22 mouse cellular contexts compared by ENCODE assay signal in genomic region chr1:60744266-60744665, GRCm38 (mm10). TPM values are rescaled to one million over a fixed set of nuclear protein-coding genes. Genes with fewer than 3 reads are reported as not detected.
DNase-seq lines count a peak whose midpoint lies in the region; ATAC-seq and TF ChIP-seq lines count a peak whose summit lies in the region.
"Had no signal": no experiment of that assay in that cellular context is flagged by ENCODE, and none has a peak within 500 bp of the region (broad histone marks: within the 10 kb centered on the region; RNA-seq: fewer than 3 reads in every experiment).

No protein-coding gene starts in this region.

- H3K4me1 ChIP-seq in midbrain, embryonic 11.5 days (ENCODE audit: control insufficient read depth, insufficient read depth, low read length): no peaks in the 10 kb centered on the region
- H3K4me1 ChIP-seq in midbrain, postnatal 0 days (ENCODE audit: insufficient read depth, low read length): no peaks in the 10 kb centered on the region
- no peaks in the 10 kb centered on the region for H3K4me1 ChIP-seq in hindbrain, embryonic 13.5 days (replicated peaks)
- H3K4me1 ChIP-seq: embryonic facial prominence, embryonic 10.5 days; embryonic facial prominence, embryonic 12.5 days; forebrain, embryonic 12.5 days had no signal

- WGBS in midbrain, embryonic 11.5 days: 69% methylated on average over 1 of the region's 1 CpGs
- 67% methylated on average over 1 of the region's 1 CpGs for WGBS in midbrain, postnatal 0 days
- WGBS in hindbrain, embryonic 13.5 days: 86% methylated on average over 1 of the region's 1 CpGs

- H3K27me3 ChIP-seq in midbrain, embryonic 11.5 days (ENCODE audit: control insufficient read depth, insufficient read depth, low read length): no peaks in the 10 kb centered on the region
- H3K27me3 ChIP-seq in midbrain, postnatal 0 days (ENCODE audit: insufficient read depth, low read length): no peaks in the 10 kb centered on the region
- H3K27me3 ChIP-seq in hindbrain, embryonic 13.5 days: 0 out of 2 replicates have a peak, but pooled peaks cover 3% of the 10 kb centered on the region
- H3K27me3 ChIP-seq: embryonic facial prominence, embryonic 12.5 days; forebrain, embryonic 12.5 days had no signal

- peak; percentile 45 for DNase-seq in midbrain, embryonic 11.5 days (ENCODE audit: low spot score, missing footprints)
- DNase-seq in midbrain, postnatal 0 days (ENCODE audit: low spot score): no peak
- peak; percentile 53 for DNase-seq in 416B (ENCODE audit: low read depth)
- DNase-seq in induced T-regulatory cell, adult 2 months (ENCODE audit: low read depth): peak; percentile 60
- DNase-seq in naive thymus-derived CD4-positive, alpha-beta T cell, adult 2 months (ENCODE audit: low read depth): peak; percentile 44
- no peak for DNase-seq in urinary bladder, adult 2 months (ENCODE audit: low spot score)
- DNase-seq: adrenal gland, adult 2 months; adrenal gland, postnatal 10 days; adrenal gland, postnatal 25 days; cerebellum, adult 11-12 months; cerebellum, adult 2 months; cerebellum, adult 9-10 months; cerebellum, postnatal 10 days; cerebellum, postnatal 25 days had no signal

- no peak for TF ChIP-seq CTCF in midbrain, postnatal 0 days (IDR thresholded peaks at IDR 0.05)

- H3K9me3 ChIP-seq in midbrain, embryonic 11.5 days (ENCODE audit: control insufficient read depth, low read length): no peaks in the 10 kb centered on the region
- no peaks in the 10 kb centered on the region for H3K9me3 ChIP-seq in midbrain, postnatal 0 days (ENCODE audit: low read length)
- H3K9me3 ChIP-seq in hindbrain, embryonic 13.5 days: no peaks in the 10 kb centered on the region
- H3K9me3 ChIP-seq: embryonic facial prominence, embryonic 10.5 days; embryonic facial prominence, embryonic 12.5 days; forebrain, embryonic 12.5 days had no signal

- no peak overlapping the region for H3K9ac ChIP-seq in midbrain, embryonic 11.5 days (ENCODE audit: low read length)
- no peak overlapping the region for H3K9ac ChIP-seq in midbrain, postnatal 0 days (replicated peaks; ENCODE audit: low read length, poor library complexity, severe bottlenecking)
- H3K9ac ChIP-seq in hindbrain, embryonic 13.5 days: no peak overlapping the region
- H3K9ac ChIP-seq: embryonic facial prominence, embryonic 12.5 days; forebrain, embryonic 12.5 days had no signal

- no peak overlapping the region for H3K4me3 ChIP-seq in midbrain, embryonic 11.5 days (ENCODE audit: low read depth, low read length)
- no peak overlapping the region for H3K4me3 ChIP-seq in midbrain, postnatal 0 days (ENCODE audit: low read depth, low read length)
- H3K4me3 ChIP-seq in hindbrain, embryonic 13.5 days: no peak overlapping the region
- H3K4me3 ChIP-seq: embryonic facial prominence, embryonic 10.5 days; embryonic facial prominence, embryonic 12.5 days; forebrain, embryonic 12.5 days had no signal

- no peak overlapping the region for H3K4me2 ChIP-seq in midbrain, embryonic 11.5 days
- H3K4me2 ChIP-seq in midbrain, postnatal 0 days (ENCODE audit: low read depth, low read length, poor library complexity, severe bottlenecking): no peak overlapping the region
- no peak overlapping the region for H3K4me2 ChIP-seq in hindbrain, embryonic 13.5 days
- H3K4me2 ChIP-seq: embryonic facial prominence, embryonic 12.5 days; forebrain, embryonic 12.5 days had no signal

- no peak for ATAC-seq in midbrain, embryonic 11.5 days (ENCODE audit: low FRiP score)
- ATAC-seq in midbrain, postnatal 0 days (ENCODE audit: low FRiP score): no peak
- no peak for ATAC-seq in megakaryocyte progenitor cell, adult 5-6 weeks (replicated peaks; ENCODE audit: poor library complexity)
- ATAC-seq in hindbrain, embryonic 13.5 days (ENCODE audit: low FRiP score): no peak
- ATAC-seq: forebrain, embryonic 14.5 days; forebrain, embryonic 16.5 days had no signal

- H3K27ac ChIP-seq in midbrain, embryonic 11.5 days (ENCODE audit: low read depth, low read length): no peak overlapping the region
- H3K27ac ChIP-seq in midbrain, postnatal 0 days (ENCODE audit: low read depth, low read length): no peak overlapping the region
- no peak overlapping the region for H3K27ac ChIP-seq in hindbrain, embryonic 13.5 days
- H3K27ac ChIP-seq: embryonic facial prominence, embryonic 10.5 days; embryonic facial prominence, embryonic 12.5 days; forebrain, embryonic 12.5 days had no signal

- no peaks in the 10 kb centered on the region for H3K36me3 ChIP-seq in midbrain, embryonic 11.5 days (ENCODE audit: control insufficient read depth, insufficient read depth, low read length)
- no peaks in the 10 kb centered on the region for H3K36me3 ChIP-seq in midbrain, postnatal 0 days (ENCODE audit: insufficient read depth, low read length)
- H3K36me3 ChIP-seq in hindbrain, embryonic 13.5 days: no peaks in the 10 kb centered on the region
- H3K36me3 ChIP-seq: embryonic facial prominence, embryonic 10.5 days; embryonic facial prominence, embryonic 12.5 days; forebrain, embryonic 12.5 days had no signal

RNA-seq across cellular contexts. Expression of gene Cd28, which starts 27.7 kb away (rescaled TPM):
- polyA plus RNA-seq in midbrain, embryonic 11.5 days (2014; fragmentation: Nextera tagmentation; extraction: Ambion mirVana): 0.10 and 0.28 TPM in 2 replicates
- total RNA-seq in midbrain, postnatal 0 days (2014; rRNA removed): not detected in 2 replicates
- 0.10 and 0.12 TPM in 2 replicates for polyA plus RNA-seq in midbrain, postnatal 0 days (2015; fragmentation: Nextera tagmentation; extraction: Ambion mirVana)
- total RNA-seq in megakaryocyte progenitor cell, adult 5-6 weeks (2015): 2.1 and 2.2 TPM in 2 replicates
- total RNA-seq in megakaryocyte progenitor cell, adult 5-6 weeks (2017): 1.1 and 1.7 TPM in 2 replicates
- 0.10 and 0.19 TPM in 2 replicates for polyA plus RNA-seq in hindbrain, embryonic 13.5 days (2015; fragmentation: Nextera tagmentation; extraction: Ambion mirVana)
- polyA plus RNA-seq in urinary bladder, adult 2 months (2012; rRNA removed): 0.62 and 0.88 TPM in 2 replicates
- total RNA-seq: MEL had no signal

Comparison
In these comparisons a context has a peak if more than half of its experiments do, and no peak if none do; other contexts are left out.
1. DNase-seq: peak in midbrain, embryonic 11.5 days (single experiment), 416B (single experiment), induced T-regulatory cell, adult 2 months (single experiment) and naive thymus-derived CD4-positive, alpha-beta T cell, adult 2 months (single experiment); none in midbrain, postnatal 0 days (single experiment) and urinary bladder, adult 2 months (single experiment).